Mouse (Mus musculus) heart, embryonic 16.5 days (tissue): Measurements from ENCODE around the gene Vti1a. TPM values are rescaled to one million over a fixed set of nuclear protein-coding genes. Genes with fewer than 3 reads are reported as not detected.

Experiments
- ATAC-seq: fragments of 200-750 bp; cut with Nextera tagmentation; replicated peaks from 2 replicates; pipeline ENCODE4 v1.8.0; 2017; ENCODE audit warnings: moderate number of reproducible peaks; ENCODE audit not compliant: insufficient read depth, low FRiP score; ENCODE audit errors: extremely low read depth
- H3K27ac ChIP-seq: fragments of 300-500 bp; sonication (generic); 2 replicates; pipeline ENCODE4 v1.5.1; 2014; ENCODE audit warnings: mild to moderate bottlenecking, low read length, control low read depth, moderate library complexity
- H3K27me3 ChIP-seq: fragments of 300-500 bp; sonication (generic); 2 replicates; pipeline ENCODE4 v1.6.1; 2014; ENCODE audit warnings: low read length, mixed read lengths; ENCODE audit not compliant: control insufficient read depth, insufficient read depth
- H3K36me3 ChIP-seq: fragments of 300-500 bp; sonication (generic); 2 replicates; pipeline ENCODE4 v1.6.1; 2014; ENCODE audit not compliant: control insufficient read depth, insufficient read depth
- H3K4me1 ChIP-seq: fragments of 300-500 bp; sonication (generic); 2 replicates; pipeline ENCODE4 v1.6.1; 2014; ENCODE audit warnings: low read length, mixed read lengths; ENCODE audit not compliant: control insufficient read depth, insufficient read depth
- H3K4me2 ChIP-seq: fragments of 300-500 bp; sonication (generic); 2 replicates; pipeline ENCODE4 v1.6.1; 2014; ENCODE audit warnings: low read depth, mild to moderate bottlenecking, control low read depth, low read length
- H3K4me3 ChIP-seq: fragments of 300-500 bp; sonication (generic); 2 replicates; pipeline ENCODE4 v1.5.1; 2014; ENCODE audit warnings: mild to moderate bottlenecking, control low read depth, low read length
- H3K9ac ChIP-seq: fragments of 300-500 bp; sonication (generic); 2 replicates; pipeline ENCODE4 v1.6.1; 2014; ENCODE audit warnings: low read length, control low read depth
- H3K9me3 ChIP-seq: fragments of 300-500 bp; sonication (generic); replicated peaks from 2 replicates; pipeline ENCODE4 v1.6.1; 2016; ENCODE audit warnings: low read length; ENCODE audit not compliant: control insufficient read depth
- WGBS: fragments of 180-500 bp; shearing (Covaris S2); extraction: QIAGEN DNeasy Blood & Tissue Kit; methylation state at CpG from one replicate; pipeline ENCODE4 v1.1.7; 2014; 5-methylcytosine and 5-hydroxymethylcytosine counted together
- polyA plus RNA-seq: library from polyadenylated mRNA; unstranded; fragments of >200 nt; fragmentation: Nextera tagmentation; extraction: Ambion mirVana; gene quantifications from 2 replicates; pipeline ENCODE4 v1.2.1, GENCODE M21; 2015

Vti1a gene
- polyA plus RNA-seq, 1 experiment from 2014 or later = 17.6 TPM

DNA sequence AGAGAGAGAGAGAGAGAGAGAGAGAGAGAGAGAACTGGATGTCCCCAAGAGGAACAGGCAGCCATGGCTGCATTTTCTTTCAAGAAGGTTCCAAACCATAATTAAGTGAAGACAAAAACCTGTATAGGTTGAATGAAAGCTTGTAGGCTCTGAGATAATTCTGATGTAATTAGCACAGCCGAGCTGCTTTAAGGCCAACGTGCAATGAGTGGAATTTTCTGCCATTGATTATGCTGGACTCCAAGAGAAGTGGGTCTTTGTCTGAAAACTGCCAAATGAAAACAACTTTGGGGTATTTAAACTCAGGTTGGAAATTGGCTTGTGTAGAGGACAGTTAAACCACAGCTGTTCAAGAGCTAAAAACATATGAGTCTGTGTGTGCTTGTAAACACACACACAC lies 281.2 kb downstream of the Vti1a start:
- H3K9ac ChIP-seq = peak overlapping the region; percentile 9; the same call in 1 of the 2 replicates
- H3K9me3 ChIP-seq = no peaks in the 10 kb centered on the region
- no peak for ATAC-seq
- H3K4me2 ChIP-seq = peak overlapping the region; percentile 39; the same call in 1 of the 2 replicates
- H3K27me3 ChIP-seq = no peaks in the 10 kb centered on the region
- no peaks in the 10 kb centered on the region for H3K36me3 ChIP-seq
- H3K4me3 ChIP-seq = no peak overlapping the region
- 38% methylated on average over 2 of the region's 2 CpGs for WGBS
- peaks cover 53% of the 10 kb centered on the region for H3K4me1 ChIP-seq
- peak overlapping the region; percentile 74 for H3K27ac ChIP-seq

DNA sequence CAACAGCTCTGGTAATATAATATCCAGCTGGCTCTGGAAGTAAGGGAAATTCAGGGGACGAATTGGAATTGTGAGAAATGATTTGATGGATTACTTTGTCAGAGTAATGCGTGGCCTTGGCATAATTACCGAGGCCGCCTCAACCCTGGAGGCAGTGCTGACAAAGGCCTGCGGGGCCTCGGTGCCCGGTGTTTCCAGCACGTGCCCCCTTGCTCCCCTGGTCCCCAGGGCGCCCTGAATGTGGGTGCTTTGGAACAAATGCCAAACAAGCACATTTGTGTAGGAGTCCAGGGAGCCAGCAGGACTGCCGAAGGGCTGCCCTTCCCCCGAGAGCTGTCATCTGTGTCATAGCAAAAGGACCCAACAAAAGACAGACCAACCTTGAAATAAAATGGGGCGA lies 281.9 kb downstream of the Vti1a start:
- Histone ChIP-seq H3K9me3 (no peaks in the 10 kb centered on the region), H3K27me3 (no peaks in the 10 kb centered on the region), H3K27ac (no peak overlapping the region), H3K36me3 (no peaks in the 10 kb centered on the region), H3K4me2 (no peak overlapping the region), H3K4me3 (no peak overlapping the region), H3K4me1 (peaks cover 51% of the 10 kb centered on the region), H3K9ac (no peak overlapping the region)
- no peak for ATAC-seq
- 69% methylated on average over 12 of the region's 12 CpGs for WGBS

GRCm38 (mm10) chr19:55599124-55599523 lies 283.0 kb downstream of the Vti1a start:
- ATAC-seq = no peak
- H3K4me1 ChIP-seq = peaks cover 43% of the 10 kb centered on the region
- H3K9me3 ChIP-seq = no peaks in the 10 kb centered on the region
- no peak overlapping the region for H3K4me2 ChIP-seq
- no peak overlapping the region for H3K4me3 ChIP-seq
- H3K9ac ChIP-seq = no peak overlapping the region
- H3K36me3 ChIP-seq = no peaks in the 10 kb centered on the region
- no peaks in the 10 kb centered on the region for H3K27me3 ChIP-seq
- H3K27ac ChIP-seq = no peak overlapping the region
- 56% methylated on average over 6 of the region's 6 CpGs for WGBS

DNA sequence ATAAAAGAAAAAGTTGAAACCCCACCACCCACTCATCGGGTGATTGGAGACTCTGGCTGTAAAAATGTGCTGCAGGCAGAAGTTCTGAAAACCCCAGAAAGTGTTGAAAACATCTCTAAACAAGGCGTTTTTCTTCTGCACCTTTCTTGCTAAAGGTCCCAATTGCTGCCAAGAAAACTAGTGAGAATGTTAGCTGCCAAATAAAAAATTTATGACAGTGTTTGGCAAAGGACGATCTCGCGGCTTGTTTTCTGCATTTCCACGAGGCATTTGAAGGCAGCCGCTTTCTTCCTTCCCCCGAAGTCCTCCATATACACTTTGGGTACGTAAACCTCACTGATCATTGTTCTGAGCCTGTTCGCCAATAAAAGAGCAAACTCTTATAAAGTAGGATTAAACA lies 291.6 kb downstream of the Vti1a start:
- Histone ChIP-seq H3K4me2 (no peak overlapping the region), H3K9me3 (no peaks in the 10 kb centered on the region), H3K27me3 (no peaks in the 10 kb centered on the region), H3K4me3 (no peak overlapping the region), H3K27ac (no peak overlapping the region), H3K9ac (no peak overlapping the region), H3K36me3 (no peaks in the 10 kb centered on the region), H3K4me1 (no peaks in the 10 kb centered on the region)
- no peak for ATAC-seq
- WGBS = 77% methylated on average over 10 of the region's 10 CpGs

DNA sequence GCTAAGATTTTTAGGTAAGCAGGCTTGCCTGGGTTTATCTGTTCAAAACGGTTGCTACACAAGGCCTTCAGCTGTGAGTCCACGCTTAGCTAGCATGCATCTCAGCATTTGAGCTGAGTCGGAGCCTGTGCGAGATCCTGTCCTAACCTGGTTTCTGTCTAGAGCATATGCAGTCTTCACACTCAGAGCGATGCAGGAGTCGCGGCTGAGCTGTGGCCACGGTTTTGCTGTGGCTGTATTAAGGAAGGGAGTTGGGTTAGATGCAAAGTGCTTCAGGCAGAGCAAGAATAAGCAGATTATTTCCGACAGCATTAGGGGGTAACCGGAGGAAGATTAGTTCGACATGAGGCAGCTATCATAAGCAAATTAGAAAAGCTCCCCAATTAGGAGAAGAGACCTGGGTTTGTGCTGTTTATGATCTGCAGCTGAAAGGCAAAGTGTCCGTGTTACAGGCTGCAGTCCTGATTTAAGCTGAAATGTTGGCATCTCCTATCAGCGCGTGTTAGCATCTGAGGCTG lies 292.8 kb downstream of the Vti1a start:
- Histone ChIP-seq H3K27me3 (no peaks in the 10 kb centered on the region), H3K27ac (no peak overlapping the region), H3K9me3 (no peaks in the 10 kb centered on the region), H3K9ac (no peak overlapping the region), H3K36me3 (no peaks in the 10 kb centered on the region), H3K4me3 (no peak overlapping the region), H3K4me1 (no peaks in the 10 kb centered on the region), H3K4me2 (no peak overlapping the region)
- WGBS = 81% methylated on average over 14 of the region's 14 CpGs
- ATAC-seq = no peak

DNA sequence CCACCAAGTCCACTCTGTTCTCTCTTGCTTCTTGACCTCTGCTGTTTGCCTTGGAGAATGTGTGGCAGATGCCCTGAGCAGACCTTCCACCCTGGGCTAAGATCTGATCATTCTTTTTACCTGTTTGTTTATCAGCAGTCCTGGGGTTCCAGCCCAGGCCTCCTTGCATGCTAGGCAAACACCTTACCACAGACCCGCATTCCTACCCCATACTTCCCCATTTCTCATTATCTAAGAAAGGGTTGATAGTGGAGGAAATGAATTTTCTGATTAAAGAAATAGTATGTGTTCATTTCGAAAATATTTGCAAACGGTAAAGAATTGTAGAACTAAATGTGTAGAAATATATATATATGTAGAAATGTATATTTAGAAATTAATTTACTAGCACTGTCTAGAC lies 293.7 kb downstream of the Vti1a start:
- H3K9ac ChIP-seq = no peak overlapping the region
- H3K27ac ChIP-seq = no peak overlapping the region
- H3K4me2 ChIP-seq = no peak overlapping the region
- H3K4me3 ChIP-seq = no peak overlapping the region
- no peak for ATAC-seq
- H3K9me3 ChIP-seq = no peaks in the 10 kb centered on the region
- H3K4me1 ChIP-seq = no peaks in the 10 kb centered on the region
- 74% methylated on average over 3 of the region's 3 CpGs for WGBS
- H3K27me3 ChIP-seq = no peaks in the 10 kb centered on the region
- H3K36me3 ChIP-seq = no peaks in the 10 kb centered on the region

DNA sequence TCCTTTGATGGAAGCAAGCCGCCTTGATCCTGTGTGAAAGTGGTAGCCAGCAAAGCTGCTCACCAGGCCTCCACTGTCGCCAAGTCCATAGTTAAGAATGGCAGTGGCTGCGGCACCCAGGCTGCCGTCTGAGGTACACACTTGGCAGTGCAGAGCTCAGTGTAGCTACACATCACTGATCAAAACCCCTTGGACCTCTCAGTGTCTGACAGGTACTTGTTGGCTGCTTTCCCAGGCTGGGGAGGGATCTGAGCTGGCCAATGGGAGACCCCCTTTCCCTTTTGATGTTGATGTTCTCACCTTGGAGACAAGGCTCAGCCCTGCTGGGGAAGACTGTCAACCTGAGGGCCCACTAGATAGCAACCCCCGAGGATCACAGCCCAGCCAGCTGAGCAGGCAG lies 299.6 kb downstream of the Vti1a start:
- Histone ChIP-seq H3K4me1 (peaks cover 9% of the 10 kb centered on the region; the same call in 1 of the 2 replicates), H3K36me3 (no peaks in the 10 kb centered on the region), H3K27me3 (no peaks in the 10 kb centered on the region), H3K9me3 (no peaks in the 10 kb centered on the region), H3K4me2 (no peak overlapping the region), H3K9ac (no peak overlapping the region), H3K27ac (no peak overlapping the region), H3K4me3 (no peak overlapping the region)
- 45% methylated on average over 5 of the region's 5 CpGs for WGBS
- peak; percentile 46 for ATAC-seq

DNA sequence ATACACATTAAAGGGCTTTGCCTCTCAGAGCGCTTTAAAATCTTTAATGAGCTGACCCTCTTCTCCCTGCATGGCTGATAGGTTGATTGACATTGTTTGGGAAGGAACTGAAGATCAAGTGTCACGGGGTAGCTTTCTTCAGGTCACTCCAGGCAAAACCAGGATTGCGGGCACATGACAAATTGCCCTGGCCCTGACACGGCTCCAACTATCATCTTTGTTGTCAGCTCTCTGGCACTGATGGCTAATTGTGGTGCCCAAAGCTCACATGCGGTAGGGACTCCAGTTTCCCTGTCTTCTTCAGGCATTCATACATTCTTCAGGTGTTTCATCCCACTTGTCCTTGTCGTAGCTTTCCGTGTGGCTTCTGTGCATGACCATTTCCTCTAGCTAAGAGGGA lies 300.2 kb downstream of the Vti1a start:
- Histone ChIP-seq H3K4me1 (peaks cover 9% of the 10 kb centered on the region; the same call in 1 of the 2 replicates), H3K27ac (no peak overlapping the region), H3K9me3 (no peaks in the 10 kb centered on the region), H3K27me3 (no peaks in the 10 kb centered on the region), H3K36me3 (no peaks in the 10 kb centered on the region), H3K9ac (no peak overlapping the region), H3K4me2 (no peak overlapping the region), H3K4me3 (no peak overlapping the region)
- 73% methylated on average over 7 of the region's 7 CpGs for WGBS
- no peak for ATAC-seq

- Histone ChIP-seq H3K4me3 (no peak overlapping the region), H3K36me3 (no peaks in the 10 kb centered on the region), H3K27ac (no peak overlapping the region), H3K4me1 (peaks cover 9% of the 10 kb centered on the region; the same call in 1 of the 2 replicates), H3K9me3 (no peaks in the 10 kb centered on the region), H3K4me2 (no peak overlapping the region), H3K27me3 (no peaks in the 10 kb centered on the region), H3K9ac (no peak overlapping the region)
- 0 out of 2 replicates have a peak, but pooled peaks have one; percentile 14 for ATAC-seq
- WGBS = 51% methylated on average over 8 of the region's 8 CpGs
These were observed 300.8 kb downstream of the Vti1a start for GRCm38 (mm10) chr19:55616937-55617336.
